Mouse (Mus musculus) CH12.LX (cell line): ENCODE measurements around the gene Irf4. TPM values are rescaled to one million over a fixed set of nuclear protein-coding genes. Genes with fewer than 3 reads are reported as not detected.

ENCODE experiments used
- DNase-seq: peaks from one replicate; pipeline ENCODE4 v3.0.0-alpha.2; 2013; ENCODE audit errors: extremely low read depth
- H3K27ac ChIP-seq: 2 replicates; pipeline ENCODE4 v1.5.1; 2012; ENCODE audit warnings: low read depth, mild to moderate bottlenecking, control low read depth, moderate library complexity; ENCODE audit not compliant: insufficient read depth
- H3K27me3 ChIP-seq: replicated peaks from 2 replicates; pipeline ENCODE3; 2012; ENCODE audit warnings: inconsistent platforms
- H3K36me3 ChIP-seq, 2 experiments: replicated peaks in 1 of 2; 2 replicates each; pipeline versions ENCODE3 to v1.6.1; 2012; ENCODE audit warnings: inconsistent platforms in 1 of 2, low read length in 1 of 2, mild to moderate bottlenecking in 1 of 2, mixed read lengths in 1 of 2, moderate library complexity in 1 of 2; ENCODE audit not compliant: control insufficient read depth in 1 of 2, insufficient read depth in 1 of 2
- H3K4me1 ChIP-seq, 2 experiments: 2 replicates each; pipeline ENCODE4 v1.6.1; 2012; ENCODE audit warnings: inconsistent platforms in 1 of 2, moderate library complexity in 1 of 2; ENCODE audit not compliant: insufficient read depth in 2 of 2, control insufficient read depth in 1 of 2
- H3K4me2 ChIP-seq: 2 replicates; pipeline ENCODE4 v1.6.1; 2012; ENCODE audit warnings: low read depth, mild to moderate bottlenecking, control low read depth; ENCODE audit not compliant: poor library complexity, insufficient read depth, severe bottlenecking
- H3K4me3 ChIP-seq, 3 experiments: fragments of 150-350 bp in 1 of 3; sonication (generic) in 1 of 3; replicated peaks in 1 of 3; 2 replicates each; pipeline versions ENCODE3 to v1.5.1; 2011 to 2012; ENCODE audit warnings: low read depth in 2 of 3, low read length in 2 of 3, mild to moderate bottlenecking in 2 of 3, moderate library complexity in 2 of 3, control low read depth in 1 of 3, improper control_type of control experiment in 1 of 3, inconsistent platforms in 1 of 3, mixed read lengths in 1 of 3; ENCODE audit not compliant: poor library complexity in 1 of 3
- H3K79me2 ChIP-seq: replicated peaks from 2 replicates; pipeline ENCODE4 v1.6.1; 2012; ENCODE audit warnings: mild to moderate bottlenecking, moderate library complexity; ENCODE audit not compliant: control insufficient read depth, poor library complexity, insufficient read depth, severe bottlenecking; ENCODE audit errors: extremely low read depth
- H3K9ac ChIP-seq: 2 replicates; pipeline ENCODE4 v1.6.1; 2012; ENCODE audit warnings: low read depth, mild to moderate bottlenecking, control low read depth, moderate library complexity; ENCODE audit not compliant: insufficient read depth
- H3K9me3 ChIP-seq: replicated peaks from 2 replicates; pipeline ENCODE3; 2012; ENCODE audit warnings: low read length, inconsistent platforms, mixed read lengths
- BHLHE40 ChIP-seq: IDR thresholded peaks from 2 replicates; pipeline ENCODE4 v1.6.1; 2011; ENCODE audit warnings: mild to moderate bottlenecking, low read depth, low read length, improper control_type of control experiment
- ELF1 ChIP-seq: IDR thresholded peaks from 2 replicates; pipeline ENCODE4 v1.6.1; 2014; ENCODE audit warnings: low read depth, mild to moderate bottlenecking, inconsistent platforms, low read length, improper control_type of control experiment
- EP300 ChIP-seq: IDR thresholded peaks from 2 replicates; pipeline ENCODE4 v1.6.1; 2011; ENCODE audit warnings: low read length, improper control_type of control experiment
- ETS1 ChIP-seq: conservative IDR thresholded peaks from 2 replicates; pipeline ENCODE4 v1.6.1; 2012; ENCODE audit warnings: low read depth, mild to moderate bottlenecking, inconsistent platforms, low read length, improper control_type of control experiment, moderate library complexity
- GABPA ChIP-seq: IDR thresholded peaks from 2 replicates; pipeline ENCODE4 v1.6.1; 2012; ENCODE audit warnings: low read depth, low read length, improper control_type of control experiment, inconsistent platforms; ENCODE audit not compliant: insufficient replicate concordance
- HCFC1 ChIP-seq: IDR thresholded peaks from 2 replicates; pipeline ENCODE4 v1.6.1; 2012; ENCODE audit warnings: low read depth, mild to moderate bottlenecking, inconsistent platforms, low read length, improper control_type of control experiment
- IRF4 ChIP-seq: IDR thresholded peaks from 2 replicates; pipeline ENCODE4 v1.6.1; 2014; ENCODE audit warnings: low read depth, mild to moderate bottlenecking, inconsistent platforms, low read length, improper control_type of control experiment
- JUN ChIP-seq: IDR thresholded peaks from 2 replicates; pipeline ENCODE4 v1.6.1; 2011; ENCODE audit warnings: low read depth, mild to moderate bottlenecking, low read length, improper control_type of control experiment, moderate library complexity; ENCODE audit not compliant: insufficient read depth
- JUND ChIP-seq: conservative IDR thresholded peaks from 2 replicates; pipeline ENCODE4 v1.6.1; 2011; ENCODE audit warnings: low read depth, low read length, improper control_type of control experiment
- MAX ChIP-seq: IDR thresholded peaks from 2 replicates; pipeline ENCODE4 v1.6.1; 2011; ENCODE audit warnings: low read length, improper control_type of control experiment
- MAZ ChIP-seq: IDR thresholded peaks from 2 replicates; pipeline ENCODE4 v1.6.1; 2012; ENCODE audit warnings: low read depth, mild to moderate bottlenecking, inconsistent platforms, low read length, improper control_type of control experiment, moderate library complexity
- MEF2A ChIP-seq: IDR thresholded peaks from 2 replicates; pipeline ENCODE4 v1.6.1; 2014; ENCODE audit warnings: low read depth, mild to moderate bottlenecking, inconsistent platforms, low read length, improper control_type of control experiment, borderline replicate concordance
- MXI1 ChIP-seq: IDR thresholded peaks from 2 replicates; pipeline ENCODE4 v1.6.1; 2011; ENCODE audit warnings: mild to moderate bottlenecking, low read depth, low read length, improper control_type of control experiment
- MYC ChIP-seq: IDR thresholded peaks from 2 replicates; pipeline ENCODE4 v1.6.1; 2011; ENCODE audit warnings: low read depth, mild to moderate bottlenecking, improper control_type of control experiment, low read length
- PAX5 ChIP-seq: IDR thresholded peaks from 2 replicates; pipeline ENCODE4 v1.6.1; 2012; ENCODE audit warnings: low read length, inconsistent platforms, mixed read lengths
- SIN3A ChIP-seq: IDR thresholded peaks from 2 replicates; pipeline ENCODE4 v1.6.1; 2012; ENCODE audit warnings: low read length, improper control_type of control experiment, inconsistent platforms
- SMC3 ChIP-seq: IDR thresholded peaks from 2 replicates; pipeline ENCODE4 v1.6.1; 2011; ENCODE audit warnings: low read depth, low read length, improper control_type of control experiment
- TBP ChIP-seq: conservative IDR thresholded peaks from 2 replicates; pipeline ENCODE4 v1.6.1; 2011; ENCODE audit warnings: low read depth, low read length, improper control_type of control experiment
- TCF12 ChIP-seq: IDR thresholded peaks from 2 replicates; pipeline ENCODE4 v1.6.1; 2014; ENCODE audit warnings: low read depth, mild to moderate bottlenecking, inconsistent platforms, low read length, improper control_type of control experiment
- USF1 ChIP-seq: IDR thresholded peaks from 2 replicates; pipeline ENCODE4 v1.6.1; 2014; ENCODE audit warnings: low read depth, mild to moderate bottlenecking, inconsistent platforms, low read length, improper control_type of control experiment
- USF2 ChIP-seq: conservative IDR thresholded peaks from 2 replicates; pipeline ENCODE4 v1.6.1; 2011; ENCODE audit warnings: low read depth, low read length, improper control_type of control experiment
- ZC3H11A ChIP-seq: IDR thresholded peaks from 2 replicates; pipeline ENCODE4 v1.6.1; 2012; ENCODE audit warnings: low read depth, mild to moderate bottlenecking, inconsistent platforms, low read length, improper control_type of control experiment
- ZKSCAN1 ChIP-seq: IDR thresholded peaks from 2 replicates; pipeline ENCODE4 v1.6.1; 2012; ENCODE audit warnings: low read depth, inconsistent platforms, low read length, improper control_type of control experiment, borderline replicate concordance
- ZMIZ1 ChIP-seq: IDR thresholded peaks from 2 replicates; pipeline ENCODE4 v1.6.1; 2012; ENCODE audit warnings: low read depth, mild to moderate bottlenecking, inconsistent platforms, low read length, improper control_type of control experiment
- ZNF384 ChIP-seq: IDR thresholded peaks from 2 replicates; pipeline ENCODE4 v1.6.1; 2012; ENCODE audit warnings: low read depth, low read length, improper control_type of control experiment, inconsistent platforms
- dilution Hi-C: fragments of 300-500 bp; cut with MboI; formaldehyde crosslinking; loops from 2 replicates; pipeline ENCODE4 v1.14.3; 2020; ENCODE audit warnings: low sequenced_read_pairs; ENCODE audit not compliant: extremely low pct_unique_long_range_greater_than_20kb, extremely low pct_ligation_motif_present
- in situ Hi-C: fragments of 300-500 bp; cut with MboI; formaldehyde crosslinking; loops from 3 replicates; pipeline ENCODE4 v1.14.3; 2019; ENCODE audit warnings: low sequenced_read_pairs, low pct_ligation_motif_present, low pct_unique_long_range_greater_than_20kb, mixed read lengths
- polyA plus RNA-seq: library from polyadenylated mRNA; unstranded; fragments of >175 nt; gene quantifications from 2 replicates; pipeline ENCODE4 v1.2.1, GENCODE M21; 2012; ENCODE audit warnings: low read depth; ENCODE audit not compliant: insufficient read length
- total RNA-seq, 2 experiments: library from RNA; depleted of rRNA; stranded (reverse); fragments of 300-350 nt in 1 of 2; fragments of >200 nt in 1 of 2; gene quantifications; 2 replicates each; pipeline ENCODE4 v1.2.3; 2012 to 2014

Gene Irf4
- total and polyA plus RNA-seq, 3 experiments = 81.7 to 142 (median 115) TPM

DNA sequence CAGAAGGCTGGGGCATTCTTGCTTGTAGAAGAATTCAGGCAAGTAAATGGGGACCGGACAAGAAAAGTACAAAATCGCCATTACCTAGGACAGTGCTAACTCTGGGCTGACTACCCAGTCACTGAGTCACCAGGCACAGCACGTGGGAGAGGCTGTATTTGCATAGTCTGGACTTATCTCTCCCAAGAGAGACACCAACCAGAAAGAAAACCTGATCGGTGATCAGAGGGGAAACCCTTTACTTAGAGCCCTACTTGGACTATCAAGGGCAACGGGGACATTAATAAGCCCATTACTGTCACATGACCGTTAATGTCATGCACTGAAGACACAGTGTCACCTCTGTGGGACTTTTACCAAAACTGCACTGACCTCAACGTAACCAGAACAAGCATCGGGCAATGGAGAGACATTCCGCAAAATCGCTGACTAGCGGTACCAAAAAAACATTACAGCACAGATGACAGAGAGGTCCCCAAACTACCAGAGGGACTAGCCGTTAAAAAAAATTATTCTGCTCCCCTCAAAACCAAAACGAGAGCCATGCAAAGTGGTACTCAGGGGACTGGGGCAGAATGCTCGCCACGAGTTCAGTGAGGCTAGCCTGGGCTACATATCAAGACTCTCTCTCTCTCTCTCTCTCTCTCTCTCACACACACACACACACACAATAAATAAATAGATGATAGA is 18.8 kb upstream of the Irf4 start (continued):
- TF ChIP-seq JUND (peak; percentile 27; the same call in 1 of the 2 replicates), JUN (no peak; the same call in 1 of the 2 replicates), IRF4 (peak; percentile 75), HCFC1 (no peak), PAX5 (no peak), ELF1 (no peak), EP300 (peak; percentile 55; the same call in 1 of the 2 replicates), TCF12 (no peak; the same call in 1 of the 2 replicates), TBP (no peak), ZMIZ1 (no peak), MXI1 (no peak; the same call in 1 of the 2 replicates)

- no peak overlapping the region for H3K4me3 ChIP-seq
- TF ChIP-seq IRF4 (peak; percentile 74), TBP (no peak), BHLHE40 (peak; percentile 31), MXI1 (no peak), JUN (peak; percentile 10; the same call in 1 of the 2 replicates), MEF2A (no peak), JUND (peak; percentile 85), GABPA (no peak)
- peak overlapping the region; percentile 26; the same call in 1 of the 2 replicates for H3K27ac ChIP-seq
- no peak overlapping the region for H3K4me2 ChIP-seq
- dilution Hi-C loops (no loop called here), in situ Hi-C loops (no loop called here)
- no peaks in the 10 kb centered on the region for H3K27me3 ChIP-seq
- DNase-seq = no peak
- no peaks in the 10 kb centered on the region for H3K79me2 ChIP-seq
- no peaks in the 10 kb centered on the region for H3K36me3 ChIP-seq
- no peak overlapping the region for H3K9ac ChIP-seq
- H3K4me1 ChIP-seq = peaks cover 27 to 74% of the 10 kb centered on the region in 2 experiments
- peaks cover 7% of the 10 kb centered on the region for H3K9me3 ChIP-seq
These were observed 16.1 kb upstream of the Irf4 start for GRCm38 (mm10) chr13:30732709-30733445.

GRCm38 (mm10) chr13:30736721-30737120 is 12.3 kb upstream of the Irf4 start:
- Histone ChIP-seq H3K4me1 (peaks cover 39 to 80% of the 10 kb centered on the region in 2 experiments), H3K4me2 (peak overlapping the region; percentile 4; the same call in 1 of the 2 replicates), H3K27ac (peak overlapping the region; percentile 97), H3K9ac (peak overlapping the region; percentile 46; the same call in 1 of the 2 replicates), H3K9me3 (peaks cover 2% of the 10 kb centered on the region), H3K4me3 (peak overlapping the region in 1 of 3 experiments; percentile 23), H3K36me3 (no peaks in the 10 kb centered on the region), H3K79me2 (no peaks in the 10 kb centered on the region), H3K27me3 (no peaks in the 10 kb centered on the region)
- in situ Hi-C loops (no loop called here), dilution Hi-C loops (no loop called here)
- DNase-seq = no peak
- no peak for TF ChIP-seq SMC3
- peak; percentile 76 for TF ChIP-seq EP300
- TF ChIP-seq ZMIZ1 = 0 out of 2 replicates have a peak, but pooled peaks have one; percentile 54
- no peak for TF ChIP-seq ZC3H11A
- no peak for TF ChIP-seq USF1
- TF ChIP-seq ZNF384 = 0 out of 2 replicates have a peak, but pooled peaks have one; percentile 7
- TF ChIP-seq MXI1 = peak; percentile 75; the same call in 1 of the 2 replicates
- peak; percentile 34; the same call in 1 of the 2 replicates for TF ChIP-seq MYC
- TF ChIP-seq SIN3A = peak; percentile 34; the same call in 1 of the 2 replicates
- TF ChIP-seq TCF12 = peak; percentile 80
- peak; percentile 79 for TF ChIP-seq MAX
- TF ChIP-seq MAZ = 0 out of 2 replicates have a peak, but pooled peaks have one; percentile 39
- no peak for TF ChIP-seq USF2
- TF ChIP-seq ETS1 = peak; percentile 78
- TF ChIP-seq JUND = peak; percentile 36; the same call in 1 of the 2 replicates
- no peak for TF ChIP-seq TBP
- no peak for TF ChIP-seq ZKSCAN1
- peak; percentile 64; the same call in 1 of the 2 replicates for TF ChIP-seq MEF2A
- no peak for TF ChIP-seq PAX5
- TF ChIP-seq HCFC1 = no peak
